Mouse (Mus musculus): Measurements from ENCODE around the gene Pde4dip.

DNA sequence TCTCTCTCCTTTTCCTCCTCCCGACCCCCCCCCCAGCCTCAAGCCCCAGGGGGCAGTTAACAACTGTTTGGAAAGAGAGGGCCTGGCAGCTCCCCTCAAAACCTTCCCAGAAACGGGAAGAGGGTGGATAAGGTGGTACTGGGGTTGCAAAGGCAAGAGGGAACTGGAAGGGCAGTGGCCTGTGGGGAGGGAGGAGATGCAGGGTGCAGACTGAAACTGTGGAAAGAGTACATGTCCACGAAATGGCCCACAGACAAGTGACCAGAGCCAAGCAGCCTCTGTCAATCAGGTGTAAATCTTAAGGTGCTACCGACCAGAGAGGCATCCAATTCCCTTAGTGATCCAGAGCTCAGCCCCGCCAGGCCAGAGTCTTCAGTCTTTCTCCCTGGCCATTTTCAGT is 63.8 kb downstream of the Pde4dip start:
- TF ChIP-seq POLR2A (IDR thresholded peaks at IDR 0.05; ENCODE audit: insufficient read depth, low read depth, low read length) = no peak
- no peak for TF ChIP-seq CTCF (IDR thresholded peaks at IDR 0.05; ENCODE audit: insufficient read depth, low read depth, low read length)

Data from olfactory bulb, adult 2 months (tissue).